Mouse (Mus musculus) midbrain, postnatal 0 days (tissue): ENCODE measurements around the gene Lpar4. TPM values are rescaled to one million over a fixed set of nuclear protein-coding genes. Genes with fewer than 3 reads are reported as not detected.

Experiments used
- ATAC-seq: fragments of 200-750 bp; cut with Nextera tagmentation; 2 replicates; pipeline ENCODE4 v1.8.0; 2017; ENCODE audit warnings: moderate number of reproducible peaks, mild to moderate bottlenecking, moderate TSS enrichment, moderate library complexity; ENCODE audit not compliant: low FRiP score
- DNase-seq: peaks from one replicate; pipeline ENCODE4 v3.0.0-alpha.2; 2015; ENCODE audit warnings: low spot score
- H3K27ac ChIP-seq: fragments of 300-500 bp; sonication (generic); 2 replicates; pipeline ENCODE4 v1.5.1; 2014; ENCODE audit warnings: low read depth, mild to moderate bottlenecking, low read length, mixed read lengths
- H3K27me3 ChIP-seq: fragments of 300-500 bp; sonication (generic); 2 replicates; pipeline ENCODE4 v1.6.1; 2014; ENCODE audit warnings: low read length, control low read depth, mixed read lengths; ENCODE audit not compliant: insufficient read depth
- H3K36me3 ChIP-seq: fragments of 300-500 bp; sonication (generic); 2 replicates; pipeline ENCODE4 v1.6.1; 2014; ENCODE audit warnings: low read length, control low read depth, mixed read lengths; ENCODE audit not compliant: insufficient read depth
- H3K4me1 ChIP-seq: fragments of 300-500 bp; sonication (generic); 2 replicates; pipeline ENCODE4 v1.6.1; 2014; ENCODE audit warnings: mild to moderate bottlenecking, control low read depth, antibody characterized with exemption, low read length, mixed read lengths; ENCODE audit not compliant: insufficient read depth
- H3K4me2 ChIP-seq: fragments of 300-500 bp; sonication (generic); 2 replicates; pipeline ENCODE4 v1.6.1; 2014; ENCODE audit warnings: low read depth, mild to moderate bottlenecking, low read length, mixed read lengths; ENCODE audit not compliant: poor library complexity, severe bottlenecking
- H3K4me3 ChIP-seq: fragments of 300-500 bp; sonication (generic); 2 replicates; pipeline ENCODE4 v1.5.1; 2014; ENCODE audit warnings: low read depth, mild to moderate bottlenecking, low read length, moderate library complexity
- H3K9ac ChIP-seq: fragments of 300-500 bp; sonication (generic); replicated peaks from 2 replicates; pipeline ENCODE4 v1.6.1; 2014; ENCODE audit warnings: mild to moderate bottlenecking, low read length, moderate library complexity, mixed read lengths; ENCODE audit not compliant: poor library complexity, severe bottlenecking
- H3K9me3 ChIP-seq: fragments of 300-500 bp; sonication (generic); 2 replicates; pipeline ENCODE4 v1.6.1; 2016; ENCODE audit warnings: low read length, control low read depth
- CTCF ChIP-seq: IDR thresholded peaks from 2 replicates; pipeline ENCODE4 v1.5.1; 2016; ENCODE audit warnings: antibody characterized with exemption, mild to moderate bottlenecking
- WGBS: fragments of 180-500 bp; shearing (Covaris S2); extraction: QIAGEN DNeasy Blood & Tissue Kit; methylation state at CpG from one replicate; pipeline ENCODE4 v1.1.7; 2014; 5-methylcytosine and 5-hydroxymethylcytosine counted together
- polyA plus RNA-seq: library from polyadenylated mRNA; unstranded; fragments of >200 nt; fragmentation: Nextera tagmentation; extraction: Ambion mirVana; gene quantifications from 2 replicates; pipeline ENCODE4 v1.2.1, GENCODE M21; 2015
- total RNA-seq: library from RNA; depleted of rRNA; stranded (reverse); fragments of >200 nt; gene quantifications from 2 replicates; pipeline ENCODE4 v1.2.3, GENCODE M21; 2014

Gene Lpar4
- total and polyA plus RNA-seq, 2 experiments from 2014 or later = 3.5 to 4.2 TPM

DNA sequence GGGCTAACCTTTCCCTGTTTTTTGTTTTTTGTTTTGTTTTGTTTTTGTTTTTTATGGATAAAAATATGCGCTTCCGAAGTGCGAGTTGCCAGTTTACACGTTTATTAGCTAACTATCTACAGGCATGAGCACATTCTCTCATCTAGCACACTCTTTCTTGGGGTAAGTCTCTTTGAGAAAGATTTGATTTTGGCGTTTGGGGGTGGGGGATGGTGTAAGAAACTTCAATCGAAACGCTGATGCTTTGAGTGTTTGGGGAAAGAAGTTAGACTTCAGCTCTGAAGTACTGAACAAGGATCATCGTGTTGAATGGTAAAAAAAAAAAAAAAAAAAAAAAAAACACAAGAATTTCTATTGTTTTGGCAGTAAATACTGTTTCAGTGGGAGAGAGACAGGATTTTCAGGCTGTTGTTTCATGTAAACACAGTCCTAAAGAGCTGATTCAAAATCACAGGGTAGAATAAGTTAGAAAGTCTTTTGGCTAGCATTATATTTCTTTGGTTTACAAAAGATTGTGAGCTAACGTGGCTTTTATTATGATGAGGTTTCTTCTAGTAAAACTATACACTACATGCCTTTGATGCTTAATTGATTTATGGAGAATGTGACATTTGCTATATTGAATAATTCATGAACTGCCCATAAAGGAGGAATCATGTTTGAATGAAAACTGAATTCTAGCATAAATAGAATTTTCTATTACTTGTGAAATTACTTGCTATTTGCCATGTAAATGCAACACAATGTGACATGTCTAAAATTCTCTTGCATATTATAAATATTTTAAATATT lies 599 bp downstream of the Lpar4 start:
- peak overlapping the region; percentile 43 for H3K4me3 ChIP-seq
- H3K9me3 ChIP-seq = no peaks in the 10 kb centered on the region
- H3K36me3 ChIP-seq = no peaks in the 10 kb centered on the region
- H3K27ac ChIP-seq = no peak overlapping the region
- no peaks in the 10 kb centered on the region for H3K4me1 ChIP-seq
- H3K4me2 ChIP-seq = peak overlapping the region; percentile 48
- peak overlapping the region; percentile 13; the same call in 1 of the 2 replicates for H3K9ac ChIP-seq
- TF ChIP-seq CTCF = no peak
- no peaks in the 10 kb centered on the region for H3K27me3 ChIP-seq
- DNase-seq (no peak), ATAC-seq (no peak)
- 14% methylated on average over 9 of the region's 9 CpGs for WGBS

- Histone ChIP-seq H3K9me3 (no peaks in the 10 kb centered on the region), H3K36me3 (no peaks in the 10 kb centered on the region), H3K4me2 (no peak overlapping the region), H3K27ac (no peak overlapping the region), H3K9ac (no peak overlapping the region), H3K4me1 (no peaks in the 10 kb centered on the region), H3K27me3 (no peaks in the 10 kb centered on the region), H3K4me3 (no peak overlapping the region)
- DNase-seq (no peak), ATAC-seq (no peak)
- TF ChIP-seq CTCF = no peak
Measured at GRCm38 (mm10) chrX:106924572-106924971, 4.1 kb downstream of the Lpar4 start.

DNA sequence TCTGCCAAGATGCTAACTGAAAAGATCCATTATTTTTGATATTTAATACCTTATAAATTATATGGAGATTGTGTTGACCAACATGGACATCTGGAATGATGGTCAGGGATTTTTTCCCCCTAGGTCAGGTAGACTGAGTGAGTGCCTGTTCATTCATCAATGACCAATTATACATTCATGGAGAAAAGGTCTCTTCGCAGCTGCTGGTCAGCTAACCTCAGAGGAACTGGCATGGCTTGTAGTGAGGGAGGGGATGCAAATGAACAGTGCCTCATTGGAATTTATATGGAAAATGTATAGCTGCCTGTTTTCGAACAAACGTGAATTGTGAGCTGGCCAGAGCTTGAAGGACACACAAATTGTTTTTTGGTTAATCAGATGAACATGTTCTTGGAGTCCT lies 18.9 kb downstream of the Lpar4 start:
- 65% methylated on average over 3 of the region's 3 CpGs for WGBS
- Histone ChIP-seq H3K9me3 (no peaks in the 10 kb centered on the region), H3K27ac (no peak overlapping the region), H3K4me1 (no peaks in the 10 kb centered on the region), H3K27me3 (no peaks in the 10 kb centered on the region), H3K4me3 (no peak overlapping the region), H3K36me3 (no peaks in the 10 kb centered on the region), H3K4me2 (no peak overlapping the region), H3K9ac (no peak overlapping the region)
- DNase-seq = no peak
- no peak for TF ChIP-seq CTCF
- ATAC-seq = no peak

DNA sequence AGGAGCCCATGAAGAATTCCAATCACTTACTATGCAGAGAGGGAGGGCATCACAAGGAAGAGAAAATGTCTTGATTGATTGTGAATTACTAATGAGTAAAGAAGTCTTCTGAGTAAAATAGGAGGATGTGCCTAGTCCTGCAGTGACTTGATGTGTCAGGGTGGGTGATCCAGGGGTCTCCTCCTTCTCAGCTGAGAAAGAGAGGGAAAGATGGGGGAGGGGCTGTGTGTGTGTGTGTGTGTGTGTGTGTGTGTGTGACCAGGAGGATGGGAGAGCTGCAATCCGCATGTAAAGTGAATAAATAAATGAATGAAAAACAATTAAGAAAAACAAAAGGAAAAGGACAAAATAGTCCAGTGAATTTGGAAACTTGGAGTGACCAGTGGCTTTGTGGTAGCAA lies 30.1 kb downstream of the Lpar4 start:
- no peaks in the 10 kb centered on the region for H3K36me3 ChIP-seq
- H3K4me1 ChIP-seq = no peaks in the 10 kb centered on the region
- H3K27me3 ChIP-seq = no peaks in the 10 kb centered on the region
- 47% methylated on average over 1 of the region's 1 CpGs for WGBS
- H3K4me3 ChIP-seq = no peak overlapping the region
- no peaks in the 10 kb centered on the region for H3K9me3 ChIP-seq
- ATAC-seq (no peak), DNase-seq (no peak)
- TF ChIP-seq CTCF = no peak
- no peak overlapping the region for H3K27ac ChIP-seq
- H3K9ac ChIP-seq = no peak overlapping the region
- no peak overlapping the region for H3K4me2 ChIP-seq

- Histone ChIP-seq H3K27me3 (no peaks in the 10 kb centered on the region), H3K9ac (no peak overlapping the region), H3K4me1 (no peaks in the 10 kb centered on the region), H3K4me3 (no peak overlapping the region), H3K9me3 (no peaks in the 10 kb centered on the region), H3K27ac (no peak overlapping the region), H3K36me3 (no peaks in the 10 kb centered on the region), H3K4me2 (no peak overlapping the region)
- WGBS = 14% methylated on average over 2 of the region's 2 CpGs
- DNase-seq = no peak
- TF ChIP-seq CTCF = no peak
- no peak for ATAC-seq
Measured at GRCm38 (mm10) chrX:106951016-106951415, 30.6 kb downstream of the Lpar4 start.

- DNase-seq (no peak), ATAC-seq (no peak)
- no peaks in the 10 kb centered on the region for H3K27me3 ChIP-seq
- WGBS = 79% methylated on average over 1 of the region's 1 CpGs
- no peak overlapping the region for H3K4me2 ChIP-seq
- no peak overlapping the region for H3K27ac ChIP-seq
- TF ChIP-seq CTCF = no peak
- H3K9ac ChIP-seq = no peak overlapping the region
- H3K9me3 ChIP-seq = no peaks in the 10 kb centered on the region
- no peak overlapping the region for H3K4me3 ChIP-seq
- H3K4me1 ChIP-seq = no peaks in the 10 kb centered on the region
- no peaks in the 10 kb centered on the region for H3K36me3 ChIP-seq
Measured at GRCm38 (mm10) chrX:106953840-106954239, 33.4 kb downstream of the Lpar4 start.
